Mouse (Mus musculus) embryonic fibroblast, embryonic 13.5 days (primary cell): Measurements from ENCODE around the gene Ybx3.

Source experiments
- CTCF ChIP-seq: IDR thresholded peaks from 2 replicates; pipeline ENCODE4 v1.5.1; 2011; ENCODE audit warnings: mild to moderate bottlenecking, control low read depth, low read length, moderate library complexity, borderline replicate concordance; ENCODE audit not compliant: insufficient read depth
- POLR2A ChIP-seq: IDR thresholded peaks from 2 replicates; pipeline ENCODE4 v1.6.1; 2011; ENCODE audit warnings: low read depth, mild to moderate bottlenecking, control low read depth, low read length, moderate library complexity

- TF ChIP-seq POLR2A, result no peak
- TF ChIP-seq CTCF, result no peak
Observed at GRCm38 (mm10) chr6:131359543-131359942, 28.7 kb downstream of the Ybx3 start.
